Mouse (Mus musculus): Measurements from ENCODE around the gene Slc16a9. TPM values are rescaled to one million over a fixed set of nuclear protein-coding genes. Genes with fewer than 3 reads are reported as not detected.
"Not testable (repeated sequence)": the region's sequence is repeated elsewhere in the genome, so short reads cannot be mapped to it uniquely, and the experiment has no call there.

Slc16a9 gene
- polyA plus RNA-seq, 1 experiment from 2014 or later, result 0.32 TPM

- Histone ChIP-seq H3K27me3 (ENCODE audit: control insufficient read depth, insufficient read depth, low read length) (no peaks in the 10 kb centered on the region), H3K4me1 (replicated peaks; ENCODE audit: control insufficient read depth, insufficient read depth, low read length) (no peaks in the 10 kb centered on the region), H3K4me2 (replicated peaks; ENCODE audit: low read depth, low read length) (no peak overlapping the region), H3K27ac (ENCODE audit: low read depth, low read length) (no peak overlapping the region), H3K4me3 (ENCODE audit: low read depth, low read length) (no peak overlapping the region), H3K9ac (ENCODE audit: low read depth, low read length) (no peak overlapping the region), H3K9me3 (ENCODE audit: control insufficient read depth, low read length) (no peaks in the 10 kb centered on the region), H3K36me3 (ENCODE audit: control insufficient read depth, insufficient read depth, low read length) (no peaks in the 10 kb centered on the region)
- ATAC-seq (ENCODE audit: low FRiP score) (no peak), DNase-seq (ENCODE audit: low spot score) (no peak)
- 80% methylated on average over 12 of the region's 12 CpGs for WGBS
Measured at GRCm38 (mm10) chr10:70200889-70201500, 43.9 kb upstream of the Slc16a9 start.

- DNase-seq (ENCODE audit: low spot score) (no peak), ATAC-seq (ENCODE audit: low FRiP score) (no peak)
- WGBS, result 69% methylated on average over 17 of the region's 17 CpGs
Measured at GRCm38 (mm10) chr10:70204505-70205399, 40.1 kb upstream of the Slc16a9 start, which contains the start of gene Mrln. Gene Mrln (plus strand): TSS chr10:70204664.

GRCm38 (mm10) chr10:70211281-70211680 lies 33.6 kb upstream of the Slc16a9 start:
- ATAC-seq (ENCODE audit: low FRiP score) (no peak), DNase-seq (ENCODE audit: low spot score) (no peak)
- Histone ChIP-seq H3K27me3 (ENCODE audit: control insufficient read depth, insufficient read depth, low read length) (no peaks in the 10 kb centered on the region), H3K27ac (ENCODE audit: low read depth, low read length) (no peak overlapping the region), H3K4me2 (replicated peaks; ENCODE audit: low read depth, low read length) (no peak overlapping the region), H3K4me1 (replicated peaks; ENCODE audit: control insufficient read depth, insufficient read depth, low read length) (no peaks in the 10 kb centered on the region), H3K9ac (ENCODE audit: low read depth, low read length) (no peak overlapping the region), H3K9me3 (ENCODE audit: control insufficient read depth, low read length) (no peaks in the 10 kb centered on the region), H3K36me3 (ENCODE audit: control insufficient read depth, insufficient read depth, low read length) (no peaks in the 10 kb centered on the region), H3K4me3 (ENCODE audit: low read depth, low read length) (no peak overlapping the region)
- 85% methylated on average over 9 of the region's 9 CpGs for WGBS

More at GRCm38 (mm10) chr10:70204505-70205399, 40.1 kb upstream of the Slc16a9 start, which contains the start of gene Mrln:
- H3K9ac ChIP-seq (ENCODE audit: low read depth, low read length), result no peak within 1 kb of the TSS
- H3K27ac ChIP-seq (ENCODE audit: low read depth, low read length), result no peak within 1 kb of the TSS
- H3K4me3 ChIP-seq (ENCODE audit: low read depth, low read length), result no peak within 1 kb of the TSS
- no peaks in the 10 kb centered on the region for H3K36me3 ChIP-seq (ENCODE audit: control insufficient read depth, insufficient read depth, low read length)
- H3K27me3 ChIP-seq (ENCODE audit: control insufficient read depth, insufficient read depth, low read length), result no peaks in the 10 kb centered on the region
- no peaks in the 10 kb centered on the region for H3K9me3 ChIP-seq (ENCODE audit: control insufficient read depth, low read length)
- no peaks in the 10 kb centered on the region for H3K4me1 ChIP-seq (replicated peaks; ENCODE audit: control insufficient read depth, insufficient read depth, low read length)
- H3K4me2 ChIP-seq (replicated peaks; ENCODE audit: low read depth, low read length), result no peak within 1 kb of the TSS

GRCm38 (mm10) chr10:70220971-70221370 lies 23.9 kb upstream of the Slc16a9 start:
- Histone ChIP-seq H3K27me3 (ENCODE audit: control insufficient read depth, insufficient read depth, low read length) (no peaks in the 10 kb centered on the region), H3K27ac (ENCODE audit: low read depth, low read length) (no peak overlapping the region), H3K4me2 (replicated peaks; ENCODE audit: low read depth, low read length) (no peak overlapping the region), H3K36me3 (ENCODE audit: control insufficient read depth, insufficient read depth, low read length) (no peaks in the 10 kb centered on the region), H3K4me1 (replicated peaks; ENCODE audit: control insufficient read depth, insufficient read depth, low read length) (no peaks in the 10 kb centered on the region), H3K9ac (ENCODE audit: low read depth, low read length) (no peak overlapping the region), H3K4me3 (ENCODE audit: low read depth, low read length) (no peak overlapping the region), H3K9me3 (ENCODE audit: control insufficient read depth, low read length) (no peaks in the 10 kb centered on the region)
- DNase-seq (ENCODE audit: low spot score) (no peak), ATAC-seq (ENCODE audit: low FRiP score) (no peak)
- 67% methylated on average over 5 of the region's 5 CpGs for WGBS

- H3K4me3 ChIP-seq (ENCODE audit: low read depth, low read length); H3K27ac ChIP-seq (ENCODE audit: low read depth, low read length); H3K4me1 ChIP-seq (replicated peaks; ENCODE audit: control insufficient read depth, insufficient read depth, low read length); H3K36me3 ChIP-seq (ENCODE audit: control insufficient read depth, insufficient read depth, low read length); ATAC-seq (ENCODE audit: low FRiP score); H3K4me2 ChIP-seq (replicated peaks; ENCODE audit: low read depth, low read length); H3K27me3 ChIP-seq (ENCODE audit: control insufficient read depth, insufficient read depth, low read length); H3K9me3 ChIP-seq (ENCODE audit: control insufficient read depth, low read length); DNase-seq (ENCODE audit: low spot score); H3K9ac ChIP-seq (ENCODE audit: low read depth, low read length): not testable (repeated sequence)
- 92% methylated on average over 8 of the region's 8 CpGs for WGBS
Measured at GRCm38 (mm10) chr10:70222231-70222630, 22.7 kb upstream of the Slc16a9 start.

GRCm38 (mm10) chr10:70224571-70224970 lies 20.3 kb upstream of the Slc16a9 start:
- Histone ChIP-seq H3K36me3 (ENCODE audit: control insufficient read depth, insufficient read depth, low read length) (no peaks in the 10 kb centered on the region), H3K9me3 (ENCODE audit: control insufficient read depth, low read length) (no peaks in the 10 kb centered on the region), H3K4me2 (replicated peaks; ENCODE audit: low read depth, low read length) (no peak overlapping the region), H3K4me1 (replicated peaks; ENCODE audit: control insufficient read depth, insufficient read depth, low read length) (no peaks in the 10 kb centered on the region), H3K4me3 (ENCODE audit: low read depth, low read length) (no peak overlapping the region), H3K9ac (ENCODE audit: low read depth, low read length) (no peak overlapping the region), H3K27me3 (ENCODE audit: control insufficient read depth, insufficient read depth, low read length) (no peaks in the 10 kb centered on the region), H3K27ac (ENCODE audit: low read depth, low read length) (no peak overlapping the region)
- no peak for DNase-seq (ENCODE audit: low spot score)
- ATAC-seq (ENCODE audit: low FRiP score), result no peak
- WGBS, result 93% methylated on average over 6 of the region's 6 CpGs

GRCm38 (mm10) chr10:70225760-70226159 lies 19.1 kb upstream of the Slc16a9 start:
- Histone ChIP-seq H3K9me3 (ENCODE audit: control insufficient read depth, low read length) (no peaks in the 10 kb centered on the region), H3K4me2 (replicated peaks; ENCODE audit: low read depth, low read length) (no peak overlapping the region), H3K36me3 (ENCODE audit: control insufficient read depth, insufficient read depth, low read length) (no peaks in the 10 kb centered on the region), H3K4me1 (replicated peaks; ENCODE audit: control insufficient read depth, insufficient read depth, low read length) (no peaks in the 10 kb centered on the region), H3K4me3 (ENCODE audit: low read depth, low read length) (no peak overlapping the region), H3K27ac (ENCODE audit: low read depth, low read length) (no peak overlapping the region), H3K27me3 (ENCODE audit: control insufficient read depth, insufficient read depth, low read length) (no peaks in the 10 kb centered on the region), H3K9ac (ENCODE audit: low read depth, low read length) (no peak overlapping the region)
- 75% methylated on average over 6 of the region's 6 CpGs for WGBS
- no peak for ATAC-seq (ENCODE audit: low FRiP score)
- no peak for DNase-seq (ENCODE audit: low spot score)

- no peak for ATAC-seq (ENCODE audit: low FRiP score)
- Histone ChIP-seq H3K9me3 (ENCODE audit: control insufficient read depth, low read length) (no peaks in the 10 kb centered on the region), H3K4me1 (replicated peaks; ENCODE audit: control insufficient read depth, insufficient read depth, low read length) (no peaks in the 10 kb centered on the region)
Measured at GRCm38 (mm10) chr10:70226608-70227007, 18.3 kb upstream of the Slc16a9 start.

GRCm38 (mm10) chr10:70230352-70230751 lies 14.5 kb upstream of the Slc16a9 start:
- no peak for DNase-seq (ENCODE audit: low spot score)
- no peak overlapping the region for H3K4me3 ChIP-seq (ENCODE audit: low read depth, low read length)
- H3K36me3 ChIP-seq (ENCODE audit: control insufficient read depth, insufficient read depth, low read length), result no peaks in the 10 kb centered on the region
- H3K27ac ChIP-seq (ENCODE audit: low read depth, low read length), result no peak overlapping the region
- no peak for ATAC-seq (ENCODE audit: low FRiP score)
- no peak overlapping the region for H3K4me2 ChIP-seq (replicated peaks; ENCODE audit: low read depth, low read length)
- no peaks in the 10 kb centered on the region for H3K4me1 ChIP-seq (replicated peaks; ENCODE audit: control insufficient read depth, insufficient read depth, low read length)
- no peaks in the 10 kb centered on the region for H3K9me3 ChIP-seq (ENCODE audit: control insufficient read depth, low read length)
- WGBS, result 87% methylated on average over 6 of the region's 6 CpGs
- H3K9ac ChIP-seq (ENCODE audit: low read depth, low read length), result no peak overlapping the region
- H3K27me3 ChIP-seq (ENCODE audit: control insufficient read depth, insufficient read depth, low read length), result no peaks in the 10 kb centered on the region

More at GRCm38 (mm10) chr10:70226608-70227007, 18.3 kb upstream of the Slc16a9 start:
- Histone ChIP-seq H3K27ac (ENCODE audit: low read depth, low read length) (no peak overlapping the region), H3K9ac (ENCODE audit: low read depth, low read length) (no peak overlapping the region), H3K4me3 (ENCODE audit: low read depth, low read length) (no peak overlapping the region), H3K27me3 (ENCODE audit: control insufficient read depth, insufficient read depth, low read length) (no peaks in the 10 kb centered on the region), H3K4me2 (replicated peaks; ENCODE audit: low read depth, low read length) (no peak overlapping the region), H3K36me3 (ENCODE audit: control insufficient read depth, insufficient read depth, low read length) (no peaks in the 10 kb centered on the region)
- no peak for DNase-seq (ENCODE audit: low spot score)

Data from hindbrain, embryonic 11.5 days (tissue).